Mouse (Mus musculus) hindbrain, postnatal 0 days (tissue): ENCODE results near the gene Grm2. TPM values are rescaled to one million over a fixed set of nuclear protein-coding genes. Genes with fewer than 3 reads are reported as not detected.

Experiments
- ATAC-seq: fragments of 200-750 bp; cut with Nextera tagmentation; 2 replicates; pipeline ENCODE4 v1.8.0; 2017; ENCODE audit warnings: mild to moderate bottlenecking, moderate TSS enrichment, moderate library complexity
- DNase-seq: peaks from one replicate; pipeline ENCODE4 v3.0.0-alpha.2; 2015; ENCODE audit warnings: low spot score
- H3K27ac ChIP-seq: fragments of 300-500 bp; sonication (generic); 2 replicates; pipeline ENCODE4 v1.5.1; 2014; ENCODE audit warnings: mild to moderate bottlenecking
- H3K27me3 ChIP-seq: fragments of 300-500 bp; sonication (generic); 2 replicates; pipeline ENCODE4 v1.6.1; 2014; ENCODE audit warnings: low read length, mixed read lengths; ENCODE audit not compliant: insufficient read depth
- H3K36me3 ChIP-seq: fragments of 300-500 bp; sonication (generic); 2 replicates; pipeline ENCODE4 v1.6.1; 2014; ENCODE audit warnings: low read length, mixed read lengths; ENCODE audit not compliant: insufficient read depth
- H3K4me1 ChIP-seq: fragments of 300-500 bp; sonication (generic); 2 replicates; pipeline ENCODE4 v1.6.1; 2014; ENCODE audit warnings: antibody characterized with exemption, low read length, mixed read lengths; ENCODE audit not compliant: insufficient read depth
- H3K4me2 ChIP-seq: fragments of 300-500 bp; sonication (generic); 2 replicates; pipeline ENCODE4 v1.6.1; 2014; ENCODE audit warnings: low read depth, mild to moderate bottlenecking, low read length, moderate library complexity, mixed read lengths
- H3K4me3 ChIP-seq: fragments of 300-500 bp; sonication (generic); 2 replicates; pipeline ENCODE4 v1.5.1; 2014; ENCODE audit warnings: low read length
- H3K9ac ChIP-seq: fragments of 300-500 bp; sonication (generic); replicated peaks from 2 replicates; pipeline ENCODE4 v1.6.1; 2014; ENCODE audit warnings: mild to moderate bottlenecking, low read length, moderate library complexity, mixed read lengths
- H3K9me3 ChIP-seq: fragments of 300-500 bp; sonication (generic); 2 replicates; pipeline ENCODE4 v1.6.1; 2016; ENCODE audit warnings: low read length, mixed read lengths
- CTCF ChIP-seq: IDR thresholded peaks from 2 replicates; pipeline ENCODE4 v1.5.1; 2016; ENCODE audit warnings: antibody characterized with exemption, control low read depth, low read depth
- WGBS: fragments of 180-500 bp; shearing (Covaris S2); extraction: QIAGEN DNeasy Blood & Tissue Kit; methylation state at CpG from one replicate; pipeline ENCODE4 v1.1.7; 2014; 5-methylcytosine and 5-hydroxymethylcytosine counted together
- polyA plus RNA-seq: library from polyadenylated mRNA; unstranded; fragments of >200 nt; fragmentation: Nextera tagmentation; extraction: Ambion mirVana; gene quantifications from 2 replicates; pipeline ENCODE4 v1.2.1, GENCODE M21; 2015
- total RNA-seq: library from RNA; depleted of rRNA; stranded (reverse); fragments of >200 nt; gene quantifications from 2 replicates; pipeline ENCODE4 v1.2.3, GENCODE M21; 2014; rRNA removed

Grm2 gene
- total RNA-seq (12.2 and 14.3 TPM in 2 replicates), polyA plus RNA-seq (9.8 and 12.0 TPM in 2 replicates)

- H3K9me3 ChIP-seq: no peaks in the 10 kb centered on the region
- peaks cover 3% of the 10 kb centered on the region; the same call in 1 of the 2 replicates for H3K4me1 ChIP-seq
- DNase-seq: peak; percentile 63
- WGBS: 2% methylated on average over 36 of the region's 44 CpGs
- peak within 1 kb of the TSS; percentile 76 for H3K4me2 ChIP-seq
- 0 out of 2 replicates have a peak within 1 kb of the TSS, but pooled peaks have one; percentile 36 for H3K27ac ChIP-seq
- H3K27me3 ChIP-seq: no peaks in the 10 kb centered on the region
- TF ChIP-seq CTCF: peak; percentile 15; the same call in 1 of the 2 replicates
- H3K36me3 ChIP-seq: peaks cover 24% of the 10 kb centered on the region
- peak within 1 kb of the TSS; percentile 53 for H3K9ac ChIP-seq
- peak; percentile 71 for ATAC-seq
- peak within 1 kb of the TSS; percentile 45 for H3K4me3 ChIP-seq
Observed at GRCm38 (mm10) chr9:106655884-106656720, at the start of gene Grm2. Gene Grm2 (minus strand): TSS chr9:106656082.

DNA sequence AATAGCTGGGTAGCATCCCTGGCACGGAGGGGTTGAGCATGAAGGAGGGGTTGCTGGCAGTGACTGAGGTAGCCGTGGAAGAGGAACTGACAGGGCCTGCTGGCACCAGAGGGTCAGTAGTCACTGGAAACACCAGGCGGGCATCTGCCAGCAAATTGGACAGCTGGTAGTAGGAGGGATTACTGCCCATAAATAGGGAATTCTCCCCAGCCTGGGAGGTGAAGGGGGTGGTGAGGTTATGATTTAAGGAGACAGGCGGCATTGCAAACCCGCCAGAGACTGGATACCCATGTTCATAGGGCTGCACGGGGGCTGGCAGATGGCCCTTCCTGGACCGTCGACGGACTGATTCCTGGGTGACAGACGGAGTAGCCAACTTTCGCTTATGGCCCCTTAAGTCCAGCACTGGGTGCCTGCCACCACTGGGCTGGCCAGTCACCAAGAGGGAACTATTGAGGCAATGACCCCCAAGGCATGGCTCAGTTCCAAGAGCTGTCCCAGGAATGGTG lies 37.1 kb upstream of the Grm2 start:
- Histone ChIP-seq H3K4me3 (no peak overlapping the region), H3K4me2 (no peak overlapping the region), H3K9ac (no peak overlapping the region), H3K27ac (peak overlapping the region; percentile 51), H3K9me3 (no peaks in the 10 kb centered on the region), H3K36me3 (peaks cover 4% of the 10 kb centered on the region), H3K27me3 (no peaks in the 10 kb centered on the region), H3K4me1 (no peaks in the 10 kb centered on the region)
- TF ChIP-seq CTCF: no peak
- 41% methylated on average over 11 of the region's 11 CpGs for WGBS
- ATAC-seq (peak; percentile 89), DNase-seq (peak; percentile 82)

- Histone ChIP-seq H3K9me3 (no peaks in the 10 kb centered on the region), H3K4me1 (peaks cover 9% of the 10 kb centered on the region; the same call in 1 of the 2 replicates), H3K27ac (no peak overlapping the region), H3K9ac (no peak overlapping the region), H3K4me3 (no peak overlapping the region), H3K27me3 (no peaks in the 10 kb centered on the region), H3K36me3 (no peaks in the 10 kb centered on the region; the same call in 1 of the 2 replicates), H3K4me2 (no peak overlapping the region)
- 86% methylated on average over 8 of the region's 8 CpGs for WGBS
- TF ChIP-seq CTCF: no peak
- DNase-seq (no peak), ATAC-seq (no peak)
Observed at GRCm38 (mm10) chr9:106688834-106689233, 33.0 kb upstream of the Grm2 start.

DNA sequence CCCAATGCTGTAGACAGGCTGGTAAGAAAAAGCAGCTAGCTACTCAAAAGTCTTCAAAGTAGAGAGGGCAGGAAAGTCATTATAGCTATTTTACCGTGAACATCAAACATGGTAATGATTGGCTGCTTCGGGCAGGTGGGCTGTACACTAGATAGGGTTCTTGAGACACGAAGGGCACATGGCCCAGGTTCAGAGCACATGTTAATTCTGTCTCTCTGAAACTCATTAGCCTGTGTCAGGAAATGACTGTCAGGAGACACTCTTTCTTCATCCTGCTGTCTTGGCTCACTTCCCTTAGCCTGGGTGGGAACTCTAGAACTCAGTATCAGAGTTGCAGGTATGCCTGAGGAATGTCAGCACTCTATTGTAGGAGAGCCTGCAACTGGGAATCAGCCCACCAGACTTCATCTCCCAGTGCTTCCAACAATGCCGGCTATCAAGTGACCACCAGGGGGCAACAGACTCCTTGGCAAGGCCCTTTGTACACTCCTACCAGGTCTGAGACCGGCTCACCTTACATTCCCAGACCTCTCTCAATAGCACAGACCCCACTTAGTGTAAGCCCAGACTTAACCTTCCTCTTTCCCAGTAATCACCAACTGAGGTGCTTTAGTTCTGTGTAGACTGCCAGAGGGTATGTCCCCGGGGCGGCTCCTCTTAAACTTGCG lies 31.2 kb upstream of the Grm2 start:
- Histone ChIP-seq H3K27ac (no peak overlapping the region), H3K4me1 (peaks cover 9% of the 10 kb centered on the region; the same call in 1 of the 2 replicates), H3K27me3 (no peaks in the 10 kb centered on the region), H3K9ac (no peak overlapping the region), H3K4me2 (no peak overlapping the region), H3K4me3 (no peak overlapping the region), H3K36me3 (no peaks in the 10 kb centered on the region), H3K9me3 (no peaks in the 10 kb centered on the region)
- DNase-seq: peak; percentile 87
- TF ChIP-seq CTCF: peak; percentile 91
- peak; percentile 75 for ATAC-seq
- WGBS: 34% methylated on average over 8 of the region's 8 CpGs

DNA sequence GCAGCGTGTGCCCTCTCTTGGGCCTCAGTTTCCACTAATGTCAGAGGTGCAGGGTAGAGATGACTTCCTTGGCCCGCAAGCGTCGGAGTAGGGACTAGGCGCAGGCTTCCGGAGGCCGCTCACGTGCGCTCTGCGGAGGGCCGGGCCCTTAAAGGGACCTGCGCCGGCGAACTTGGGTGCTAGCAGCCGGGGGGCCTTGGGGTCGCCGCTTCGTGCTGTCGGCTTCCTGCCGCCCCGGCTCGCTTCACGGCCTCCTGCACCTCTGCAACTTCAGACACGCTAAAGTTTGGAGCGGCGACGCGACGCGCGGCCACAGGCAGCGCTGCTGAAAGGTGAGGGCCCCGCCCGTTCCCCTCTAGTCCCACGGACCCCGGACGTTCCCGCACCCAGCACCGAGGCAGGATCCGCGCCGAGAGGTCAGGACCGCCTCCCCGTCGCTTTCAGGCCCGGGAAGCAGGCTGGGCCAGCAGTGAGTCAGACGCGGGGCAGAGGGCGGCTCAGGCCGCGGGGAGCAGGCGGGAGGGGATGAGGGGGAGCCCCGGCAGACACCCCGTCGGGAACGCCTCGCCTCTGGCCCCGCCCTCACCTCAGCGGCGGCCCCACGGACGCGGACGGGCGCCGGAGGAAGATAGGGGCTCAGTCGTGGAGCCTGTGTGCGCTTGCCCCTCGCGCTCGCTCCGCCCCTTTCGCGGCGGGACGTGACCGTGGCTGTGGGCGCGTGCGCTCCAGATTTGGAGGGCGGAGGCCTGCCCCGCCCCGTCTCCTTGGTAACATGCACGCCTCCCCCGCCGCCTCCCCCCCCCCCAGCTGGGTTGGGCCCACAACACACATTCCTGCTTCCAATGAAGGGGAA lies 29.6 kb upstream of the Grm2 start, which contains the start of gene Tex264:
TSS of gene Tex264 (minus strand) at position 679 of the 853 bp plus-strand sequence.
- Histone ChIP-seq H3K4me3 (peak within 1 kb of the TSS; percentile 89), H3K27ac (peak within 1 kb of the TSS; percentile 70), H3K27me3 (no peaks in the 10 kb centered on the region), H3K9ac (peak within 1 kb of the TSS; percentile 65), H3K4me1 (peaks cover 9% of the 10 kb centered on the region; the same call in 1 of the 2 replicates), H3K4me2 (peak within 1 kb of the TSS; percentile 99), H3K9me3 (no peaks in the 10 kb centered on the region), H3K36me3 (peaks cover 14% of the 10 kb centered on the region)
- peak; percentile 82 for ATAC-seq
- TF ChIP-seq CTCF: no peak
- under 1% methylated on average over 76 of the region's 86 CpGs for WGBS
- peak; percentile 89 for DNase-seq

- Histone ChIP-seq H3K9me3 (no peaks in the 10 kb centered on the region), H3K27me3 (no peaks in the 10 kb centered on the region), H3K4me2 (peak overlapping the region; percentile 99), H3K4me1 (peaks cover 9% of the 10 kb centered on the region; the same call in 1 of the 2 replicates), H3K9ac (peak overlapping the region; percentile 65), H3K36me3 (peaks cover 19% of the 10 kb centered on the region), H3K4me3 (peak overlapping the region; percentile 89), H3K27ac (peak overlapping the region; percentile 70; the same call in 1 of the 2 replicates)
- ATAC-seq: peak; percentile 22
- DNase-seq: no peak
- WGBS: 5% methylated on average over 11 of the region's 14 CpGs
- TF ChIP-seq CTCF: no peak
Observed at GRCm38 (mm10) chr9:106684918-106685248, 29.0 kb upstream of the Grm2 start.
